Mouse (Mus musculus): ENCODE results near the gene Nat8f2. TPM values are rescaled to one million over a fixed set of nuclear protein-coding genes. Genes with fewer than 3 reads are reported as not detected.
"Not testable (repeated sequence)": the region's sequence is repeated elsewhere in the genome, so short reads cannot be mapped to it uniquely, and the experiment has no call there.

Nat8f2 gene
- polyA plus RNA-seq, 1 experiment from 2014 or later: 0.08 TPM

- Histone ChIP-seq H3K9me3 (no peaks in the 10 kb centered on the region), H3K4me3 (replicated peaks) (no peak overlapping the region), H3K9ac (no peak overlapping the region), H3K27me3 (replicated peaks) (no peaks in the 10 kb centered on the region), H3K4me1 (replicated peaks) (no peaks in the 10 kb centered on the region), H3K36me3 (no peaks in the 10 kb centered on the region), H3K4me2 (replicated peaks) (no peak overlapping the region), H3K27ac (no peak overlapping the region)
- ATAC-seq: no peak
- 71% methylated on average over 1 of the region's 1 CpGs for WGBS
Measured at GRCm38 (mm10) chr6:85856194-85856678, 12.7 kb downstream of the Nat8f2 start.

DNA sequence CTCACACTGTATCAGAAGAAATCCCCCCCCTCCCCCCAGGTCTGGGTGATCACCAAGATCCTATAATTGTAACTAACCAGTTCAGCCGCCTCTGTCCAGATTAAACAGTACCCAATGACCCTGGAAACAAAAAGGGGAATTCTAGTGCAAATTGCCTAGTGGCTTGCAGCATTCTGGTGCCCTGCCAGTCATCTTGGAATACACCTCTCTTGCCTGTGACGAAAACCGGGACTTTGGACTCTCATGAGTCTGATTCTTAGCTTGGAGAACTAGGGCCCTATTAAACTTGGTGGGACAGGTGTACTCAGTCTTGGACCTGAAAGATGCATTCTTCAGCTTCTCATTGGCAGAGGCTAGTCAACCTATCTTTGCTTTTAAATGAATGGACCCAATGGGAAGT, 15.5 kb downstream of the Nat8f2 start:
- Histone ChIP-seq H3K27me3 (replicated peaks) (no peaks in the 10 kb centered on the region), H3K4me2 (replicated peaks) (no peak overlapping the region), H3K9me3 (no peaks in the 10 kb centered on the region), H3K4me3 (replicated peaks) (no peak overlapping the region), H3K36me3 (no peaks in the 10 kb centered on the region), H3K27ac (no peak overlapping the region), H3K4me1 (replicated peaks) (no peaks in the 10 kb centered on the region), H3K9ac (no peak overlapping the region)
- 0 out of 2 replicates have a peak, but pooled peaks have one; percentile 28 for ATAC-seq
- WGBS: 76% methylated on average over 3 of the region's 3 CpGs

GRCm38 (mm10) chr6:85851062-85851773, 17.7 kb downstream of the Nat8f2 start:
- no peak overlapping the region for H3K27ac ChIP-seq
- H3K4me3 ChIP-seq (replicated peaks): no peak overlapping the region
- no peak overlapping the region for H3K4me2 ChIP-seq (replicated peaks)
- no peaks in the 10 kb centered on the region for H3K27me3 ChIP-seq (replicated peaks)
- 72% methylated on average over 7 of the region's 7 CpGs for WGBS
- peak; percentile 74 for ATAC-seq
- H3K36me3 ChIP-seq: no peaks in the 10 kb centered on the region
- no peaks in the 10 kb centered on the region for H3K4me1 ChIP-seq (replicated peaks)
- no peak overlapping the region for H3K9ac ChIP-seq
- H3K9me3 ChIP-seq: no peaks in the 10 kb centered on the region

DNA sequence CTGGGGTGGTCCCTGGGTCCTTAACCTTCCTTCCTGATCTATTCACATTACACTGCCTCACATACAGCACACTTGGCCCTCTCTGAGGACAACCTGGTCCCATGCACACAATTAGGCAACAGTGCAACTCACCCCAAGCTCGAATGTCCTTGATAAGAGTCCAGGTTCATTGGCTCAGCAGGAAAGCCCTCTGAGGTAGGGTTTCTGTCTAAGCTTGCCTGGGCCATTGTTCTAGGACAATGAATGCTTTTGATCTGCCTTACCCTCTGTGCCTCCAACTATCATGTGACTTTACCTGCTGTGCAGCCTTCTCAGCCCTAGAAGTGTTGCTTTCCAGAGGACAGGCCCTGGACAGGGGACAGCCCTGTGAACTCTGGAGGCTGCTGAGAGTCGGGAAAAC, 19.7 kb downstream of the Nat8f2 start:
- H3K9ac ChIP-seq: no peak overlapping the region
- H3K4me1 ChIP-seq (replicated peaks): no peaks in the 10 kb centered on the region
- WGBS: 17% methylated on average over 2 of the region's 2 CpGs
- no peak for ATAC-seq
- no peaks in the 10 kb centered on the region for H3K27me3 ChIP-seq (replicated peaks)
- no peak overlapping the region for H3K27ac ChIP-seq
- no peak overlapping the region for H3K4me2 ChIP-seq (replicated peaks)
- H3K4me3 ChIP-seq (replicated peaks): no peak overlapping the region
- no peaks in the 10 kb centered on the region for H3K36me3 ChIP-seq
- H3K9me3 ChIP-seq: no peaks in the 10 kb centered on the region

DNA sequence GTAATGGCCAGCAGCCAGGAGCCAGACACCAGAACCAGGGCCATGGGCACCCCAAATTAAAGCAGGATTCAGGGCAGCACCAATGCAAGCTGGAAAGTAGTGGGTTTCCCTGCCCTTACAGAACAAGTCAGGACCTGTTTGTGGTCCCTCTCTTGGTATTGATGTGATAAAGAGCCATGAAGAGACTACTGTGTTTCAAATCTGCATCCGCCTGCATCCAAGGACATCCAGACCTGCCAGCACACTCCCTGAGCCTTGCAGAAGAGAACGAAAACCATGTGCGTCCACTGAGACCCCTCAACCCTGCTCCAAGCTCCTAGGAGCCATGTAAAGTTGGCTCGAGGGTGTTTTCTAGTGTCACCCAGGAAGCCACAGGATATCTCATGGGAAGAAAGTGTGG, 20.8 kb downstream of the Nat8f2 start:
- WGBS: 89% methylated on average over 4 of the region's 4 CpGs
- H3K9ac ChIP-seq: no peak overlapping the region

GRCm38 (mm10) chr6:85846921-85847320, 22.0 kb downstream of the Nat8f2 start:
- Histone ChIP-seq H3K4me1 (replicated peaks) (no peaks in the 10 kb centered on the region), H3K27me3 (replicated peaks) (no peaks in the 10 kb centered on the region), H3K36me3 (no peaks in the 10 kb centered on the region), H3K9me3 (no peaks in the 10 kb centered on the region), H3K4me2 (replicated peaks) (no peak overlapping the region), H3K4me3 (replicated peaks) (no peak overlapping the region), H3K9ac (no peak overlapping the region), H3K27ac (no peak overlapping the region)
- no peak for ATAC-seq
- WGBS: 37% methylated on average over 1 of the region's 1 CpGs

More for the DNA sequence above, 20.8 kb downstream of the Nat8f2 start:
- Histone ChIP-seq H3K9me3 (no peaks in the 10 kb centered on the region), H3K36me3 (no peaks in the 10 kb centered on the region), H3K4me2 (replicated peaks) (no peak overlapping the region), H3K27me3 (replicated peaks) (no peaks in the 10 kb centered on the region), H3K4me1 (replicated peaks) (no peaks in the 10 kb centered on the region), H3K27ac (no peak overlapping the region), H3K4me3 (replicated peaks) (no peak overlapping the region)
- ATAC-seq: no peak

DNA sequence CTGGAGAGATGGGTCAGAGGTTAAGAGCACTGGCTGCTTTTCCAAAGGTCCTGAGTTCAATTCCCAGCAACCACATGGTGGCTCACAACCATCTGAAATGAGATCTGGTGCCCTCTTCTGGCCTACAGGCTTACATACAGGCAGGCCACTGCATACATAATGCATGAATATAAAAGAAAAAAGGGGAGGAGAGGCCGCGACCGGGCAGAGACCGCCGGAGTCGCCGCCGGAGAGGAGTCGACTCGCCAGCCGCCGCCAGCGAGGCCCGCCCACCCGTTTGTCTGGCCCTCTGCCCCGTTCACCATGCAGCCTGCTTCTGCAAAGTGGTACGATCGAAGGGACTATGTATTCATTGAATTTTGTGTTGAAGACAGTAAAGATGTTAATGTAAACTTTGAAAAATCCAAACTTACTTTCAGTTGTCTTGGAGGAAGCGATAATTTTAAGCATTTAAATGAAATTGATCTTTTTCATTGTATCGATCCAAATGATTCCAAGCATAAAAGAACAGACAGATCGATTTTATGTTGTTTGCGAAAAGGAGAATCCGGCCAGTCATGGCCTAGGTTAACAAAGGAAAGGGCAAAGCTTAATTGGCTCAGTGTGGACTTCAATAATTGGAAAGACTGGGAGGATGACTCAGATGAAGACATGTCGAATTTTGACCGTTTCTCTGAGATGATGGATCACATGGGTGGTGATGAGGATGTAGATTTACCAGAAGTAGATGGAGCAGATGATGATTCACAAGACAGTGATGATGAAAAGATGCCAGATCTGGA, 25.1 kb downstream of the Nat8f2 start:
- H3K27ac ChIP-seq; ATAC-seq; H3K9ac ChIP-seq; H3K4me2 ChIP-seq (replicated peaks); H3K36me3 ChIP-seq; H3K9me3 ChIP-seq; H3K4me3 ChIP-seq (replicated peaks); H3K4me1 ChIP-seq (replicated peaks); H3K27me3 ChIP-seq (replicated peaks): not testable (repeated sequence)
- WGBS: 76% methylated on average over 25 of the region's 25 CpGs

DNA sequence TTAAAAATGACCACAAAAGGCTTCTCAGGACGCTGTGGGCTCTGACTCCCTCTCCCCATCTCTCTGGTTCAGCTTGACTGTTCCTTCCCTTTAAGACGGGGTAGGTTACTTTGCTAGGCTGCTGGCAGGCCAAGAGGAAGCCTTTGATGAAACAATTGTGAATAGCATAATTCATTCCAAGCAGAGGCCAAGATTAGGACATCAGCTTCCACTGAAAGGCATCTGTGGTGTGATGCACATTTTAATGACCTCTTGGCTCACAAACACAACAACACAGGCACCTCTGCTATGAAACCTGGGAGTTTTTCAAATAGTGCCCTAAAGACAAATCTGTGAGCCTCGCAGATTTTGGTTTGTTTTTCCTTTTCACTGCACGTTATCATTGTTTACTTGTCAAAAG, 29.0 kb downstream of the Nat8f2 start:
- no peaks in the 10 kb centered on the region for H3K27me3 ChIP-seq (replicated peaks)
- H3K4me2 ChIP-seq (replicated peaks): no peak overlapping the region
- H3K9ac ChIP-seq: no peak overlapping the region
- H3K36me3 ChIP-seq: no peaks in the 10 kb centered on the region
- H3K9me3 ChIP-seq: no peaks in the 10 kb centered on the region
- ATAC-seq: no peak
- 56% methylated on average over 4 of the region's 4 CpGs for WGBS
- H3K4me3 ChIP-seq (replicated peaks): no peak overlapping the region
- no peaks in the 10 kb centered on the region for H3K4me1 ChIP-seq (replicated peaks)
- no peak overlapping the region for H3K27ac ChIP-seq

DNA sequence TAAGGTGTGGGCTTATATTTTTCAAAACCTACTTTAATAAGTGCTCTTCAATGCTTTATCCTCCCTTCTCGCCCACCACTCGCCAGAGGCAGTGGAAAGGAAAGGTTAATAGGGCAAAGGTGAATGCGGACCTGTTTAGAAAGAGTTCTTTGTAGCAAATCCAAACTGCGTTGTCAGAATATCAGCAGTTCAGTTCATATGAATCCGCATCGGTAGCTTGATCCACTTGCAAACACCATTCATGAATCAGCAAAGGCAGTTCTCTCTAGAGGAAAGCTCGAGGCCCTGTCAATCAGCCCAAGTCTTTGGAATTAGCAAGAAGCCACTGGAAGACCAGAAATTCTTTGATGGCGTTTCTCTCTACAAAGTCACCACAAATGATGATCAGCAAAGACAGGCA, 30.3 kb downstream of the Nat8f2 start:
- 75% methylated on average over 8 of the region's 8 CpGs for WGBS
- no peak overlapping the region for H3K4me2 ChIP-seq (replicated peaks)

DNA sequence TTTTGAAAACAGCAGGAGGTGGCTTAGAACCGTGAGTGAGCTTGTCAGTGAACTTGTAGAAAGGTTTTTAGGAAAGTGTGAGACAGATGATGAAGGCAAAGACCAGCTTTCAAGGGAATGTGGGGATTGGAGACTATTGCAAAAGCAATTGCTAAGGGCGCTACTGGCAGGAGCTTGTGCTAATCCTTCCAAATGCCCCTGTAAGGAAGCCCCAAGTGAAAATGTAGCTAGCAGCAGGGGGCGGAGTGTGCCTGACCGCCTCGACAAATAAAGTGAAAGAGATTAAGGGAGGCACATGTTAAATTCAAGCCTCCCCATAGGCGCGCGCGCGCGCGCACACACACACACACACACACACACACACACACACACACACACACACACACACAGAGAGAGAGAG, 31.7 kb downstream of the Nat8f2 start:
- H3K9ac ChIP-seq; H3K9me3 ChIP-seq; H3K4me1 ChIP-seq (replicated peaks); H3K27me3 ChIP-seq (replicated peaks); H3K36me3 ChIP-seq; H3K4me3 ChIP-seq (replicated peaks); H3K27ac ChIP-seq: not testable (repeated sequence)
- peak overlapping the region; percentile 44 for H3K4me2 ChIP-seq (replicated peaks)
- ATAC-seq: peak; percentile 78
- 32% methylated on average over 11 of the region's 12 CpGs for WGBS

More for the DNA sequence above, 30.3 kb downstream of the Nat8f2 start:
- no peak overlapping the region for H3K4me3 ChIP-seq (replicated peaks)
- no peaks in the 10 kb centered on the region for H3K9me3 ChIP-seq
- no peak overlapping the region for H3K9ac ChIP-seq
- no peaks in the 10 kb centered on the region for H3K36me3 ChIP-seq
- no peak for ATAC-seq
- H3K27ac ChIP-seq: no peak overlapping the region
- H3K27me3 ChIP-seq (replicated peaks): no peaks in the 10 kb centered on the region
- no peaks in the 10 kb centered on the region for H3K4me1 ChIP-seq (replicated peaks)

- H3K9me3 ChIP-seq; H3K9ac ChIP-seq; ATAC-seq; H3K4me1 ChIP-seq (replicated peaks); H3K27me3 ChIP-seq (replicated peaks); H3K27ac ChIP-seq; H3K36me3 ChIP-seq; H3K4me3 ChIP-seq (replicated peaks): not testable (repeated sequence)
- 0 out of 2 replicates have a peak overlapping the region, but pooled peaks have one; percentile 44 for H3K4me2 ChIP-seq (replicated peaks)
- WGBS: 26% methylated on average over 9 of the region's 9 CpGs
Measured at GRCm38 (mm10) chr6:85836827-85837226, 32.1 kb downstream of the Nat8f2 start.

DNA sequence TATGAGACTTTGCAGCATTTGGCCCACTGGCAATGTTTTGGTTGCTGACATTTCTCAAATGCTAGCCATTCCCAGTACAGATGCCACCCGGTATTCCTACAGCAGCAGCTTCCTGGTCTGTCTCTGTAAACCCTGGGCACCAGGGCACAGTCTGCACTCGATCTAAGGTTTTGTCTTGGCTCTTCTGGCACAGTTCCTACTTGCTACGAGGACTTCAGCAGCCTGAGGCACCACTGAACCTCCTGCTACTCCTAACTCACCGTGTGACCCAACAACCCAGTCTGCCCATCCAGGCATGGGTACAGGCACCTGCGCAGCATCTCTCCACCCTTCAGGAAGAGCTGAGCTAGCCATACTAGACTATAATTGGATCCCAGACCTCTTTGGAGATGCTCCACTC, 32.9 kb downstream of the Nat8f2 start:
- not testable (repeated sequence) for H3K4me2 ChIP-seq (replicated peaks); H3K9ac ChIP-seq; H3K4me1 ChIP-seq (replicated peaks); H3K4me3 ChIP-seq (replicated peaks); H3K27me3 ChIP-seq (replicated peaks); H3K36me3 ChIP-seq; H3K9me3 ChIP-seq; H3K27ac ChIP-seq; ATAC-seq
- WGBS: 78% methylated on average over 5 of the region's 5 CpGs

DNA sequence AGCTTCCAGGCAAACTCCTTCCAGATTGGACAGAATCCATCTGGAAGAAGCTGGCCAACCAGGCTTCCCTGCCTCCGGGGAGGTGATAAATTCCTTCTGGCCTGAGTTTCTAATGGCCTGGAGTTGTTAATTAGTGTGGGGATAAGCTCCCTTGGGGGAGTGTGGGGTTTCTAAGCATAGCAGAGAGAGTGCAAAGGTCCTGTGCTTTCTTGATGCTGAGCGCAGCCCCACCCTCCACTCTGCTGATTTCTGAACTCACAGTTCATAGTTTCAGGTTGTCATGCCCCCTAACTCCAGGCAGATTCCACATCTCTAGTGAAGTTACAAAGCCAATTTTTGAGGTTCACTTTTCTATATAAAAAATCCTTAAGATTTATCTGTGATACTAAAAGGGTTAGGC, 33.9 kb downstream of the Nat8f2 start:
- WGBS: 67% methylated on average over 1 of the region's 2 CpGs
- H3K27ac ChIP-seq: not testable (repeated sequence)
- peak; percentile 60; the same call in 1 of the 2 replicates for ATAC-seq

More for the DNA sequence above, 33.9 kb downstream of the Nat8f2 start:
- H3K4me2 ChIP-seq (replicated peaks); H3K4me1 ChIP-seq (replicated peaks); H3K9me3 ChIP-seq; H3K4me3 ChIP-seq (replicated peaks); H3K9ac ChIP-seq; H3K27me3 ChIP-seq (replicated peaks); H3K36me3 ChIP-seq: not testable (repeated sequence)
